Mouse (Mus musculus): Measurements from ENCODE around the gene Zfp612. TPM values are rescaled to one million over a fixed set of nuclear protein-coding genes. Genes with fewer than 3 reads are reported as not detected.

Gene Zfp612
- total RNA-seq, 2 experiments from 2014 or later: 8.2 to 10.8 TPM

DNA sequence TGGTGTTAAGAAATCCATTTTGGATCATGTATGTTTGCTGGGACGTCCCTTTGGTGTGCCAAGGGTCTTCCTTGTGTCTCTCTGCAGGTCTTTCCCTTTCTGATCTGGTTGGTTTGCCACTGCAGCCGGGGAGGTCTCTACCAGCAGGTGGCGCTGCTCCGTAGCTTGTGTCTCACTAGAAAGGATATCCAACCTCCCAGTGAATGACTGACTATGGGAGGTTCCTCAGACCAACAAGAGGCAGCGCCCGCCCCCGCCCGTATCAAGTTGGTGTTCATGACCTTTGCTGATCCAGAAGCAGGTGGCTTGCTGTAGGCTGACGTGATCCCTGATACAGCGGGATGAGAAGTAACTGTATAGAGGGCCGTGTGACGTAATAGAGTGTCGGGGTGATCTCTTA is 51.0 kb downstream of the Zfp612 start:
- DNase-seq (ENCODE audit: low spot score in 2 of 2): peak; percentile 39 to 48

DNA sequence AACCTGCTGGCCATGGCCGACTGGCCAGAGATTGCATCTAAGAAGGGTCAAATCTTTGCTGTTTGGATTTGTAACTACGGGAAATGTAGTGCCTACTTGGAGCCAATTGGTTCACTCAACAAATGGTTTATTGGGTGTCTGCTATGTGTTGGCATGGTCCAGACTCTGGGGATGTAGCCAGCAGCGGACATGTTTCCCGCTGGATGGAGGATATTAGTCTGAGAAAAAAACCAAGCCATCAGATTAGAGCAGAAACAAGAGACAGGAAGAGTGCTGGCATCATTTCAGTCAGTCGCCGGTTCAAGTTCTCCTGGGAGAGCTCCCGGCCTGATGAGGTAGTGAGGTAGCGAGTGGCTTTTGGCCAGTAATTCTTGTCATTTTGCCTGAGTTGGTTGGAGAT is 54.7 kb downstream of the Zfp612 start:
- no peak for DNase-seq (ENCODE audit: low spot score in 2 of 2)

DNA sequence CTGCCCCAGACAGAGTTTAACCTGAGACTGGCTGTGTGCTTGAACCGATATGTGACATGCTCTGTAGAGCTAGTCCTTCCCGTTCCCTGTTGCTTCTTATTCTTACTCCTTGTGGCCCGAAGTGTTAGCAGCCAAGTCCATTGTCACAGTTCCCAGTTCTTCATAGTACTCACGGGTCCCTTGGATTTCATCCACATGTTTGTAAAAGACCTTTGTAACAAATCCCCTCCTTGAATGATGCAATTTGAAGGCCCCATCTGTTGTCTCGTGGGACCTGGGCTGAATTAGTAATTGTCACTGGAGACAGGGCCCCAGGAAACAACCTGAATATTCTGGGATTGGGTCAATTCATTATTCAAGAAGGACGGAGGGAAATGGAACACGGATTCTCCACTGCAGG is 56.0 kb downstream of the Zfp612 start:
- DNase-seq (ENCODE audit: low spot score in 2 of 2): no peak

DNA sequence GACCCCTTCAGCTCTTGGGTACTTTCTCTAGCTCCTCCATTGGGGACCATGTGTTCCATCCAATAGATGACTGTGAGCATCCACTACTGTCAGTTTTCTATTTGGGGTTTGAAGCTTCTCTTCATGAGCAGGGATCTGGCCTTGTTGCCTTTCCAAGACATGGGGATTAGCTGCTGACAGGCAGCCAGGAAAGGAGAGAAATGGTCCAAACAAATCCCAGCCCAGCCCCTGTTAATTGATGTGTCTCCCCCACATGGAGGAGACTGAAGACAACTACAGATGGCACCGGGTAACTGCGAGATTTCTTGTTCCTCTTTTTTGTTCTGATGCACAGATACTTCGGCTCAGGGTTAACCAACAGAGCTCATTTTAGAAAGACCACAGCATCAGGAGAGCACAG is 60.6 kb downstream of the Zfp612 start:
- no peak for DNase-seq (ENCODE audit: low spot score in 2 of 2)

GRCm38 (mm10) chr8:110140770-110141169 is 61.2 kb downstream of the Zfp612 start:
- DNase-seq (ENCODE audit: low spot score in 2 of 2): no peak

Other genes with a start within 250 kb of the Zfp612 start
- gene Phlpp2, start 211.2 kb upstream of the Zfp612 start, total RNA-seq (2021): 10 to 100 TPM; 11.3 to 12.2 TPM
- 1 to 10 TPM in 1 of 2 experiments, under 1 TPM in 1; 0.25 to 1.6 TPM for gene Marveld3, start 117.5 kb upstream of the Zfp612 start, total RNA-seq (2021)
- gene Tat, start 89.3 kb upstream of the Zfp612 start, total RNA-seq (2021): 1 to 10 TPM in 1 of 2 experiments, under 1 TPM in 1; 0.48 to 8.8 TPM
- gene Chst4, start 40.0 kb upstream of the Zfp612 start, total RNA-seq (2021): 1 to 10 TPM; 1.6 to 2.3 TPM
- not detected for gene Gm21964, start 21.5 kb downstream of the Zfp612 start, total RNA-seq (2021)
- gene Gm17720, start 23.0 kb downstream of the Zfp612 start, total RNA-seq (2021): not detected
- 1 to 10 TPM in 1 of 2 experiments, not detected in 1; 1.4 TPM for gene Calb2, start 88.5 kb downstream of the Zfp612 start, total RNA-seq (2021)
- 1 to 10 TPM; 8.6 to 8.8 TPM for gene Cmtr2, start 135.9 kb downstream of the Zfp612 start, total RNA-seq (2021)
- gene Hydin, start 187.2 kb downstream of the Zfp612 start, total RNA-seq (2021): under 1 TPM; 0.08 to 0.20 TPM